Mouse (Mus musculus): ENCODE data around the gene Rala. TPM values are rescaled to one million over a fixed set of nuclear protein-coding genes. Genes with fewer than 3 reads are reported as not detected.

Rala gene
- polyA plus RNA-seq, 1 experiment, result 10.2 TPM

GRCm38 (mm10) chr13:17907309-17907708 is 36.7 kb downstream of the Rala start:
- no peak for TF ChIP-seq GATA1 (IDR thresholded peaks at IDR 0.05; ENCODE audit: low read length)

- no peak for TF ChIP-seq GATA1 (IDR thresholded peaks at IDR 0.05; ENCODE audit: low read length)
Measured at GRCm38 (mm10) chr13:17901474-17901873, 42.6 kb downstream of the Rala start.

GRCm38 (mm10) chr13:17900641-17901040 is 43.4 kb downstream of the Rala start:
- TF ChIP-seq GATA1 (IDR thresholded peaks at IDR 0.05; ENCODE audit: low read length), result no peak

- no peak for TF ChIP-seq GATA1 (IDR thresholded peaks at IDR 0.05; ENCODE audit: low read length)
Measured at GRCm38 (mm10) chr13:17897040-17897439, 47.0 kb downstream of the Rala start.

- no peak for TF ChIP-seq GATA1 (IDR thresholded peaks at IDR 0.05; ENCODE audit: low read length)
Measured at GRCm38 (mm10) chr13:17891545-17891944, 52.5 kb downstream of the Rala start.

GRCm38 (mm10) chr13:17884211-17884610 is 59.8 kb downstream of the Rala start:
- TF ChIP-seq GATA1 (IDR thresholded peaks at IDR 0.05; ENCODE audit: low read length), result no peak

GRCm38 (mm10) chr13:17879061-17879460 is 65.0 kb downstream of the Rala start:
- TF ChIP-seq GATA1 (IDR thresholded peaks at IDR 0.05; ENCODE audit: low read length), result no peak

- TF ChIP-seq GATA1 (IDR thresholded peaks at IDR 0.05; ENCODE audit: low read length), result no peak
Measured at GRCm38 (mm10) chr13:17866741-17867140, 77.3 kb downstream of the Rala start.

GRCm38 (mm10) chr13:17860536-17860935 is 83.5 kb downstream of the Rala start:
- TF ChIP-seq GATA1 (IDR thresholded peaks at IDR 0.05; ENCODE audit: low read length), result no peak

- no peak for TF ChIP-seq GATA1 (IDR thresholded peaks at IDR 0.05; ENCODE audit: low read length)
Measured at GRCm38 (mm10) chr13:17859365-17860033, 84.5 kb downstream of the Rala start.

- TF ChIP-seq GATA1 (IDR thresholded peaks at IDR 0.05; ENCODE audit: low read length), result no peak
Measured at GRCm38 (mm10) chr13:17857046-17857445, 87.0 kb downstream of the Rala start.

- TF ChIP-seq GATA1 (IDR thresholded peaks at IDR 0.05; ENCODE audit: low read length), result no peak
Measured at GRCm38 (mm10) chr13:17855492-17856138, 88.4 kb downstream of the Rala start.

GRCm38 (mm10) chr13:17854755-17855154 is 89.3 kb downstream of the Rala start:
- no peak for TF ChIP-seq GATA1 (IDR thresholded peaks at IDR 0.05; ENCODE audit: low read length)

GRCm38 (mm10) chr13:17843336-17843735 is 100.7 kb downstream of the Rala start:
- TF ChIP-seq GATA1 (IDR thresholded peaks at IDR 0.05; ENCODE audit: low read length), result no peak

- TF ChIP-seq GATA1 (IDR thresholded peaks at IDR 0.05; ENCODE audit: low read length), result no peak
Measured at GRCm38 (mm10) chr13:17842756-17843155, 101.3 kb downstream of the Rala start.

- no peak for TF ChIP-seq GATA1 (IDR thresholded peaks at IDR 0.05; ENCODE audit: low read length)
Measured at GRCm38 (mm10) chr13:17839137-17839536, 104.9 kb downstream of the Rala start.

- no peak for TF ChIP-seq GATA1 (IDR thresholded peaks at IDR 0.05; ENCODE audit: low read length)
Measured at GRCm38 (mm10) chr13:17838484-17838851, 105.6 kb downstream of the Rala start.
